Mouse (Mus musculus) neural tube, embryonic 14.5 days (tissue): ENCODE data around the gene Trappc2l. TPM values are rescaled to one million over a fixed set of nuclear protein-coding genes. Genes with fewer than 3 reads are reported as not detected.

ENCODE experiments used
- ATAC-seq: fragments of 200-750 bp; cut with Nextera tagmentation; 2 replicates; pipeline ENCODE4 v1.8.0; 2017; ENCODE audit warnings: low read depth, mild to moderate bottlenecking, moderate TSS enrichment, moderate library complexity
- H3K27ac ChIP-seq: fragments of 300-500 bp; sonication (generic); 2 replicates; pipeline ENCODE4 v1.5.1; 2014; ENCODE audit warnings: low read depth, mild to moderate bottlenecking, control low read depth, low read length, moderate library complexity, mixed read lengths
- H3K27me3 ChIP-seq: fragments of 300-500 bp; sonication (generic); 2 replicates; pipeline ENCODE4 v1.6.1; 2014; ENCODE audit warnings: low read length; ENCODE audit not compliant: control insufficient read depth, insufficient read depth
- H3K36me3 ChIP-seq: fragments of 300-500 bp; sonication (generic); 2 replicates; pipeline ENCODE4 v1.6.1; 2014; ENCODE audit warnings: low read length, mixed read lengths; ENCODE audit not compliant: control insufficient read depth, insufficient read depth
- H3K4me1 ChIP-seq: fragments of 300-500 bp; sonication (generic); 2 replicates; pipeline ENCODE4 v1.6.1; 2014; ENCODE audit warnings: low read length; ENCODE audit not compliant: control insufficient read depth, insufficient read depth
- H3K4me2 ChIP-seq: fragments of 300-500 bp; sonication (generic); 2 replicates; pipeline ENCODE4 v1.6.1; 2014; ENCODE audit warnings: mild to moderate bottlenecking, low read depth, low read length, control low read depth
- H3K4me3 ChIP-seq: fragments of 300-500 bp; sonication (generic); 2 replicates; pipeline ENCODE4 v1.5.1; 2014; ENCODE audit warnings: low read depth, low read length, control low read depth, mixed read lengths
- H3K9ac ChIP-seq: fragments of 300-500 bp; sonication (generic); replicated peaks from 2 replicates; pipeline ENCODE4 v1.6.1; 2014; ENCODE audit warnings: low read depth, mild to moderate bottlenecking, control low read depth, low read length, mixed read lengths
- H3K9me3 ChIP-seq: fragments of 300-500 bp; sonication (generic); 2 replicates; pipeline ENCODE4 v1.6.1; 2016; ENCODE audit warnings: low read length; ENCODE audit not compliant: control insufficient read depth
- WGBS: fragments of 180-500 bp; shearing (Covaris S2); extraction: QIAGEN DNeasy Blood & Tissue Kit; methylation state at CpG from one replicate; pipeline ENCODE4 v1.1.7; 2014; 5-methylcytosine and 5-hydroxymethylcytosine counted together
- polyA plus RNA-seq: library from polyadenylated mRNA; unstranded; fragments of >200 nt; fragmentation: Nextera tagmentation; extraction: Ambion mirVana; gene quantifications from 2 replicates; pipeline ENCODE4 v1.2.1, GENCODE M21; 2014

The Trappc2l gene
- polyA plus RNA-seq, 1 experiment from 2014 or later, result 150 TPM

DNA sequence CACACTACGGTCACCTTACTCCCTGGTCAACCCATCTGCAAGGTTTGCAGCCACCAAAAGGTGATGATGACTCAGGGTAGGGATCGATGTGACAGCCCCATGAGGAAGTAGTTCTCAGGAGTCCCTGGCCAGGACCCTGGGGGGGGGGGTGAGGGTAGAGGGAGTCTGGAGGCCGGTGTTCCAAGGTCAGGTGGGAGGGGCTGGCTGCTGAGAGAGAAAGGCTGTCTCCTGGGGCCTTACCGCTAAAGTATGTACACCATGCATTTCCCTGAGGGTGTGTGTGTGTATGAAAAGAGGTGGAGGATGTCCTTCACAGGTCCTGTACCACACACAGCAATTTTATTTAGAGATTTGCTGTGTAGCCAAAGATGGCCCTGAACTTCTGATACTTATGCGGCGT is 41.2 kb downstream of the Trappc2l start:
- Histone ChIP-seq H3K9me3 (no peaks in the 10 kb centered on the region), H3K27me3 (no peaks in the 10 kb centered on the region), H3K27ac (no peak overlapping the region), H3K4me1 (peaks cover 14% of the 10 kb centered on the region; the same call in 1 of the 2 replicates), H3K4me2 (no peak overlapping the region), H3K36me3 (peaks cover 13% of the 10 kb centered on the region; the same call in 1 of the 2 replicates), H3K4me3 (no peak overlapping the region), H3K9ac (no peak overlapping the region)
- ATAC-seq, result no peak
- 75% methylated on average over 6 of the region's 6 CpGs for WGBS

DNA sequence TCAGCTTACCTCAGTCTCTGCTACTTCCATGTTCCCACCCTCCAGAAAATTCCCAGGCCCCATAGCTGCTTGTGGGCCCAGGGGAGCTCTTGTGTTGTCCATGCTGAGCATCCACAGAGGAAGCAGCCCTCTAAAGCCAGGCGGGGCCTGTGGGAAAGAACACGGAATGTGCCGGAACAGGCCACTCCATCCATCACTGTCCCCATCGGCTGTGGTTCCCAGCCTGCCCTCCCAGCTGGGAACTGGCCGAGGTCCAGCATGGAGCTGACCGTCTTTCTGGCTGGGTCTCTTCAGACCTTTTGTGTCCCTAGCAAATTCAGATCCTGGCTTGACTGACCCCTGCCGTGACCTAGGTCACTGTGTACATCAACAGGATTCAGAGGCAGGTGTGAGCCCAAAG is 43.3 kb downstream of the Trappc2l start:
- Histone ChIP-seq H3K27ac (no peak overlapping the region), H3K4me1 (peaks cover 19% of the 10 kb centered on the region), H3K9ac (no peak overlapping the region), H3K27me3 (no peaks in the 10 kb centered on the region), H3K4me3 (no peak overlapping the region), H3K4me2 (no peak overlapping the region), H3K36me3 (0 out of 2 replicates have a peak, but pooled peaks cover 3% of the 10 kb centered on the region), H3K9me3 (no peaks in the 10 kb centered on the region)
- 55% methylated on average over 7 of the region's 7 CpGs for WGBS
- ATAC-seq, result no peak

DNA sequence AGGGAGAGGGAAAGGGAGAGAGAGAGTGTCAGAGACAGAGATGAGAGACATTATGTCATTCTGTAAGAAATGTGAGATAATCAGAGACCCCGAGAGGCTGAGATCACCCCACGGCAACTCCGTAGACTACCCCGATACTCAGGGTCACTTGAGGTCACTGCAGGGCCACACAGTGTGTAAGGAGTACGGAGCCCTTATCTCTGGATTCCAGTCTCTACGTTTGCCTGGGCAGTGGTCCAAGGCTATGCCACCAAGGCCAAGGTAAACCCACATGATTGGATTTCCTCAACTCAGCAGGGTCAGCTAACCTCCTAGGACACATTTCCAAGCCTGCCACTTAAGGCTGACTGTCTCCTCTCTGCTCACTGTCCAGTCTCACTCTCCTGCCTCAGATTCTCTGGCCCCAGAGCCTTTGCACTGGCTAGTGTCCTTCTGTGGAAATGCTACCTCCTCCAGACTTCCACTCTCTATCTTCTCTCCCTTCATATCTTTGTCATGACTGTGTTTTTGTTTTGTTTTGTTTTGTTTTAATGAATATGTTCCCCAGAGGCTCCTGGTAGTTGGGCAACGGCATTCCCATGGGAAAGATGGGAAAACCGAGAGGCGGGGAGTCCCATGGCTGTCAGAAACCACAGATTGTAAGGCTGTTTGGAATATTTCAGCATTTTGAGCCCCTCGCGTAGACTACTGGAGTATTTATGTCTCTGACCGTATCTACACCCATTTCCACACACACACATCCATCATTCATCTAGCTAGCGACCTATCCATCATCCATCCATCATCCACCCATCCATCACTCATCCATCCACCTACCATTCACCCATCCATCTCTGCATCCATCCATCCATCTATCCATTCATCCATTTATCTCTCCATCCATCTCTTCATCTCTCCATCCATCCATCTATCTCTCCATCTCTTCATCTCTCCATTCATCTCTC is 44.9 kb downstream of the Trappc2l start:
- H3K27me3 ChIP-seq, result no peaks in the 10 kb centered on the region
- no peaks in the 10 kb centered on the region for H3K36me3 ChIP-seq
- H3K4me1 ChIP-seq, result peaks cover 19% of the 10 kb centered on the region
- H3K4me3 ChIP-seq, result no peak overlapping the region
- no peak overlapping the region for H3K27ac ChIP-seq
- ATAC-seq, result no peak
- no peaks in the 10 kb centered on the region for H3K9me3 ChIP-seq
- H3K4me2 ChIP-seq, result no peak overlapping the region
- H3K9ac ChIP-seq, result no peak overlapping the region
- WGBS, result 83% methylated on average over 13 of the region's 13 CpGs

DNA sequence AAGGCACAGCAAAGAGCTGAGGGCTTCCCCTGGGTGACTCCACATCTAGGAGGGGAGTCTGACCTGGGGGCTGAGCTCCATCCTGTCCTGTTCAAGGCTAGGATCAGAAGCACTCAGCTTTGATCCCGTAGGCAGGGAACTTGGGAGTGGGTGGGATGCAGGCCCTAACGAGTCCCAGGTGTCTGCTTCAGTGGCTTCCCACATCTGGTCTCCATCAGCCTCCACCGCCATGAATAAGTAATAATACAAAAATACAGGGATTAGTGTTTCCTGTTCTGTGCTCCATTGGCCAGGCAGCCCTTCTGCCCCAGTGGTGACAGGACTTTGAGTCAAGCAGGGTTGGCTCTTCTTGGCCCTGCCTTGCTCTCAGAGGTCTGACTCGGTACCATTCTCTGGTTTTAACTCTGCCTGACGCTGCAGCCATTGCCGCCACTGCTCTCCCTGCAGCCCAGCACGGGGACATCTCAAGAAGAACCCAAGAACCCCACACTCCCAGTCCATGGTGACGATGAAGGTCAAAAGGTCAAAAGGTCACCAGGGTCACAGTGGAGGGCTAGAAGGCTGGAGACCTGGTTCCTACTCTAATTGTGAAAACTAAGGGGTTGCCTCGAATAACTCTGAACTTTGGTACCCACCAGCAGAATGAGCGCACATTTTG is 46.8 kb downstream of the Trappc2l start:
- Histone ChIP-seq H3K9ac (no peak overlapping the region), H3K9me3 (no peaks in the 10 kb centered on the region), H3K4me1 (peaks cover 16% of the 10 kb centered on the region), H3K4me2 (no peak overlapping the region), H3K27me3 (no peaks in the 10 kb centered on the region), H3K4me3 (no peak overlapping the region), H3K27ac (no peak overlapping the region), H3K36me3 (no peaks in the 10 kb centered on the region)
- WGBS, result 59% methylated on average over 10 of the region's 10 CpGs
- ATAC-seq, result no peak

DNA sequence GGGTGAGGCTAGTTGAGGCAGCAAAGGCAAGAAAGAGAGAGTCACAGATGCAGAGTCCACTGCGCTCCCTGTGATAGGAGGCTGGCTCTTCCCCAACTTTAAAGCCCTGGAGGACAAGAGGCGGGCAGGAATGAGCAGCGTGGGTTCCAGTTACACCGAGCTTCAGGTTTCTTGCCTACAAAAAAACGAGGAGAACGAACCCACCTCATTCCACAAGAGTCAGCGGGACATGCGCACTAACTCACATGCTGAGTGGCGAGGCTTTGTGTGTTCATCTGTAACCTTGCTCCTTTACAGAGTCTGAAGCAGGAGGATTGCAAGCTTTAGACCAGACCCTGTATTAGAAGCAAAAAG is 47.3 kb downstream of the Trappc2l start:
- H3K9me3 ChIP-seq, result no peaks in the 10 kb centered on the region
- no peak for ATAC-seq
- H3K36me3 ChIP-seq, result no peaks in the 10 kb centered on the region
- WGBS, result 68% methylated on average over 9 of the region's 9 CpGs
- no peak overlapping the region for H3K4me2 ChIP-seq
- peaks cover 20% of the 10 kb centered on the region for H3K4me1 ChIP-seq
- H3K4me3 ChIP-seq, result no peak overlapping the region
- H3K9ac ChIP-seq, result no peak overlapping the region
- no peak overlapping the region for H3K27ac ChIP-seq
- no peaks in the 10 kb centered on the region for H3K27me3 ChIP-seq

DNA sequence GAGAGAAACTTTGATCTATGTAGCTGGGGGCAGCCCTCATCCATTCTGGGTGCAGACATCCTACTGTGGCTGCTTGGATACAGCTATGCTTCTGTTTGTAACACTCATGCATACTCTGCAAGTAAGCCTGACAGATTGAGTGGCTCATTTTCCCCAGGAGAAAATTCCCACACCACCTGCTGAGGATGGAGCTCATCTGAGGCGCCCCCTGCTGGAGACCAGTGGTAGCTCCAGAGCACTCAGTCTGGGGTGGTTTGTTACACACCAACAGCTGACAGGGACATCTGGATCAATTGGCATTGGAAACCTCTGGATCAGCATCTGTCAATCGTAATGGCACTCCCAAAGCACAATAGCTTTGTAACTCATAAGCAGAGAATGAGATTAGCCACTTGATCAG is 48.6 kb downstream of the Trappc2l start:
- Histone ChIP-seq H3K4me1 (peaks cover 22% of the 10 kb centered on the region), H3K27me3 (no peaks in the 10 kb centered on the region)

DNA sequence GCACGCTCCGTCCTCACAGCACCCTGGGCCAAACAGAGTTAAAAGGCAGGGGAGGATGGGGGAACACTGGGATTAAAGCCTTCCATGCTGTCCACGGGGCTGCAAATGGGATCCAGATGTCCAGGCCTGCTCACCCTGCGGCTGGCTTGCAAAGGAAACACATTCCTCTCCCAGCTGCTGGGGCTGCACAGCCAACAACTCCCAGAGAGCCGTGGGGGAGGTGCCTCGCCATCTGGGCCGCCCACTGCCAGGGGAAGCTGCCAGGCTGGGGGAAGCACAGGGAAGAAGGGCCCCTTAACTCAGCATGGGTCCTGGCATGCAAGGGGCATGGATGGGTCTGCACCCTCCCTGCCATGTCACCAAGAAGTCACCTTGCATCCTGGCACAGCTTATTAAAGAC is 49.7 kb downstream of the Trappc2l start:
- Histone ChIP-seq H3K4me3 (no peak overlapping the region), H3K9me3 (no peaks in the 10 kb centered on the region), H3K36me3 (no peaks in the 10 kb centered on the region), H3K9ac (no peak overlapping the region), H3K4me2 (no peak overlapping the region), H3K27ac (no peak overlapping the region; the same call in 1 of the 2 replicates), H3K27me3 (no peaks in the 10 kb centered on the region), H3K4me1 (peaks cover 31% of the 10 kb centered on the region)
- 29% methylated on average over 7 of the region's 7 CpGs for WGBS
- no peak for ATAC-seq

More for the DNA sequence above, 48.6 kb downstream of the Trappc2l start:
- no peak overlapping the region for H3K4me2 ChIP-seq
- H3K27ac ChIP-seq, result no peak overlapping the region
- H3K4me3 ChIP-seq, result no peak overlapping the region
- H3K36me3 ChIP-seq, result no peaks in the 10 kb centered on the region
- no peaks in the 10 kb centered on the region for H3K9me3 ChIP-seq
- no peak for ATAC-seq
- WGBS, result 73% methylated on average over 2 of the region's 2 CpGs
- H3K9ac ChIP-seq, result no peak overlapping the region

DNA sequence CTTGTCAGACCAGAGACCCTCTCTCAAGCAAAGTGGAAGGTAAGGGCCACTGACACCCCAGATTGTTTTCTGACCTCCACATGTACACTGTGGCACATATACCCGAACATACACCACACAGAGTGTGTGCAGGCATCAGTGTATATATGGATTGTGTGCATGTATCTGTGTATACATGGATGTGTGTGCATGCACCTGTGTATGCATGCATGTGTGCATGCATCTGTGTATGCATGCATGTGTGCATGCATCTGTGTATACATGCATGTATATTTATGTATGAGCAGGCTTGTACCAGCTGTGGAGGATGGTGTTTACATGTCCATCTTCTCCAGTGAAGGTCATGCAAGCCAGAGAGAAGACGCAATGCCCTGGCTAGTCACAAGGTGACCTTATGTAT is 50.5 kb downstream of the Trappc2l start:
- H3K4me3 ChIP-seq, result no peak overlapping the region
- H3K27ac ChIP-seq, result no peak overlapping the region
- no peak overlapping the region for H3K4me2 ChIP-seq
- no peak for ATAC-seq
- 88% methylated on average over 2 of the region's 2 CpGs for WGBS
- peaks cover 38% of the 10 kb centered on the region for H3K4me1 ChIP-seq
- H3K36me3 ChIP-seq, result no peaks in the 10 kb centered on the region
- H3K27me3 ChIP-seq, result no peaks in the 10 kb centered on the region
- no peaks in the 10 kb centered on the region for H3K9me3 ChIP-seq
- H3K9ac ChIP-seq, result no peak overlapping the region

DNA sequence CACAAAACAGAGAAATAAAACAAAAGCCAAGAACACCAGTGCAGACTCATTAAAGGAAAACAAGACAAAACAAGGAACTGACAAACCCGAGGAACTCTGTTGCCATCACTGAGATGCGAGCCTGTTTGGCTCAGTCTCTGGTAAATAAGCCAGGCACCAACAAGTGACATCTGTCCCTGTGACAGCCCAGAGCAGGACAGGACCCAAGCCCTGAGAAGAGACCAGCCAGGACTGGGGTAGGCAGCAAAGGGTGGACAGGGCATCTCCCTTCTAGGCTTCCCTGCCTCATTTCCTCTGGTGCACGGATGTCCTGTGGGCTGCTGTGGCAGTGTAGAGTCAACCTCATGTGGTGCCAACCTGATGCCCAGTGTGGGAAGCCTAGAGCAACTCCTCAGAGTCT is 51.7 kb downstream of the Trappc2l start:
- Histone ChIP-seq H3K4me1 (peaks cover 49% of the 10 kb centered on the region), H3K27ac (no peak overlapping the region), H3K9ac (no peak overlapping the region), H3K4me3 (no peak overlapping the region), H3K4me2 (no peak overlapping the region), H3K36me3 (no peaks in the 10 kb centered on the region), H3K27me3 (no peaks in the 10 kb centered on the region), H3K9me3 (no peaks in the 10 kb centered on the region)
- 80% methylated on average over 3 of the region's 3 CpGs for WGBS
- ATAC-seq, result no peak
